Mouse (Mus musculus) hindbrain, embryonic 16.5 days (tissue): ENCODE data around the gene Kcnk3. TPM values are rescaled to one million over a fixed set of nuclear protein-coding genes. Genes with fewer than 3 reads are reported as not detected.

Source experiments
- ATAC-seq: fragments of 200-750 bp; cut with Nextera tagmentation; 2 replicates; pipeline ENCODE4 v1.8.0; 2017; ENCODE audit warnings: moderate TSS enrichment, moderate library complexity
- H3K27ac ChIP-seq: fragments of 300-500 bp; sonication (generic); 2 replicates; pipeline ENCODE4 v1.5.1; 2014; ENCODE audit warnings: low read depth, mild to moderate bottlenecking, control low read depth, low read length, moderate library complexity
- H3K27me3 ChIP-seq: fragments of 300-500 bp; sonication (generic); replicated peaks from 2 replicates; pipeline ENCODE4 v1.6.1; 2014; ENCODE audit warnings: low read length; ENCODE audit not compliant: control insufficient read depth, insufficient read depth
- H3K36me3 ChIP-seq: fragments of 300-500 bp; sonication (generic); 2 replicates; pipeline ENCODE4 v1.6.1; 2014; ENCODE audit warnings: mild to moderate bottlenecking, low read length, moderate library complexity, mixed read lengths; ENCODE audit not compliant: control insufficient read depth, insufficient read depth
- H3K4me1 ChIP-seq: fragments of 300-500 bp; sonication (generic); 2 replicates; pipeline ENCODE4 v1.6.1; 2014; ENCODE audit warnings: low read depth, low read length; ENCODE audit not compliant: control insufficient read depth, insufficient read depth
- H3K4me2 ChIP-seq: fragments of 300-500 bp; sonication (generic); 2 replicates; pipeline ENCODE4 v1.6.1; 2014; ENCODE audit warnings: mild to moderate bottlenecking, low read length, control low read depth, moderate library complexity
- H3K4me3 ChIP-seq: fragments of 300-500 bp; sonication (generic); 2 replicates; pipeline ENCODE4 v1.5.1; 2014; ENCODE audit warnings: mild to moderate bottlenecking, low read length, control low read depth, moderate library complexity
- H3K9ac ChIP-seq: fragments of 300-500 bp; sonication (generic); 2 replicates; pipeline ENCODE4 v1.6.1; 2014; ENCODE audit warnings: low read depth, mild to moderate bottlenecking, control low read depth, low read length, moderate library complexity
- H3K9me3 ChIP-seq: fragments of 300-500 bp; sonication (generic); 2 replicates; pipeline ENCODE4 v1.6.1; 2014; ENCODE audit warnings: mild to moderate bottlenecking, low read length, moderate library complexity; ENCODE audit not compliant: control insufficient read depth
- whole genome bisulfite sequencing: fragments of 180-500 bp; shearing (Covaris S2); extraction: QIAGEN DNeasy Blood & Tissue Kit; methylation state at CpG from one replicate; pipeline ENCODE4 v1.1.7; 2014; 5-methylcytosine and 5-hydroxymethylcytosine counted together
- polyA plus RNA-seq: library from polyadenylated mRNA; unstranded; fragments of >200 nt; fragmentation: Nextera tagmentation; extraction: Ambion mirVana; gene quantifications from 2 replicates; pipeline ENCODE4 v1.2.1, GENCODE M21; 2015

The Kcnk3 gene
- polyA plus RNA-seq, 1 experiment from 2014 or later, result 8.0 TPM

DNA sequence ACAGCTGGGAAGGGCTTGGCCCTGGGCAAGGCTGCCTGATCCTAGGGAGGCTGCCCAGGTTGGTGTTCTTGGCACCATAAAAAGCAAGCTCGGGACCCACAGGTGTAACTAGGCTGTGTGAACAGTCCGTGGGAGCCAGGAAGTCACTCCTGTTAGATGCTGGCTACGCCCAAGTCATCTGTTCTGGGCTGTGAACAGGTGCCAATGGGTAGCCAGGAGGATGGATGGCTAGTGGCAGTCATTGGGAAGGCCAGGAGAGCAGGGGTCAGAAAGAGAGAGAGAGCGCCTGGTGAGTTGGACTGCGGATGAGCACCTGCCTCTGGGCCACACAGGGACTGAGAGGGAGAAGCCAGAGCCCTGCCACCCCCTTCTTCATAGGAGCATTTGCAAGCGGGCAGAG is 17.7 kb downstream of the Kcnk3 start:
- Histone ChIP-seq H3K9ac (no peak overlapping the region), H3K36me3 (no peaks in the 10 kb centered on the region), H3K27ac (no peak overlapping the region), H3K9me3 (no peaks in the 10 kb centered on the region), H3K4me3 (no peak overlapping the region), H3K27me3 (no peaks in the 10 kb centered on the region), H3K4me1 (peaks cover 6% of the 10 kb centered on the region; the same call in 1 of the 2 replicates), H3K4me2 (no peak overlapping the region)
- ATAC-seq, result no peak
- WGBS, result 83% methylated on average over 6 of the region's 6 CpGs

GRCm38 (mm10) chr5:30606424-30607073 is 18.6 kb downstream of the Kcnk3 start:
- WGBS, result 58% methylated on average over 15 of the region's 16 CpGs
- H3K27ac ChIP-seq, result no peak overlapping the region; the same call in 1 of the 2 replicates

GRCm38 (mm10) chr5:30609094-30609493 is 21.1 kb downstream of the Kcnk3 start:
- whole genome bisulfite sequencing, result 93% methylated on average over 7 of the region's 7 CpGs
- Histone ChIP-seq H3K27ac (no peak overlapping the region), H3K9ac (no peak overlapping the region), H3K27me3 (no peaks in the 10 kb centered on the region), H3K4me3 (no peak overlapping the region), H3K9me3 (no peaks in the 10 kb centered on the region), H3K4me1 (peaks cover 7% of the 10 kb centered on the region; the same call in 1 of the 2 replicates), H3K4me2 (no peak overlapping the region), H3K36me3 (no peaks in the 10 kb centered on the region)
- ATAC-seq, result no peak

More at GRCm38 (mm10) chr5:30606424-30607073, 18.6 kb downstream of the Kcnk3 start:
- H3K4me3 ChIP-seq, result no peak overlapping the region
- peak; percentile 89 for ATAC-seq
- H3K4me1 ChIP-seq, result peaks cover 6% of the 10 kb centered on the region; the same call in 1 of the 2 replicates
- H3K27me3 ChIP-seq, result no peaks in the 10 kb centered on the region
- H3K9ac ChIP-seq, result no peak overlapping the region
- no peak overlapping the region for H3K4me2 ChIP-seq
- H3K36me3 ChIP-seq, result no peaks in the 10 kb centered on the region
- no peaks in the 10 kb centered on the region for H3K9me3 ChIP-seq

- 80% methylated on average over 8 of the region's 8 CpGs for WGBS
Measured at GRCm38 (mm10) chr5:30609918-30610645, 22.1 kb downstream of the Kcnk3 start.

GRCm38 (mm10) chr5:30611091-30611490 is 23.1 kb downstream of the Kcnk3 start:
- no peaks in the 10 kb centered on the region for H3K27me3 ChIP-seq
- H3K9me3 ChIP-seq, result no peaks in the 10 kb centered on the region
- H3K27ac ChIP-seq, result no peak overlapping the region
- peaks cover 7% of the 10 kb centered on the region; the same call in 1 of the 2 replicates for H3K4me1 ChIP-seq
- H3K9ac ChIP-seq, result no peak overlapping the region
- no peak for ATAC-seq
- H3K4me3 ChIP-seq, result no peak overlapping the region
- WGBS, result 85% methylated on average over 1 of the region's 1 CpGs
- H3K4me2 ChIP-seq, result no peak overlapping the region
- H3K36me3 ChIP-seq, result no peaks in the 10 kb centered on the region

More at GRCm38 (mm10) chr5:30609918-30610645, 22.1 kb downstream of the Kcnk3 start:
- Histone ChIP-seq H3K4me3 (no peak overlapping the region), H3K27me3 (no peaks in the 10 kb centered on the region), H3K27ac (no peak overlapping the region), H3K4me1 (peaks cover 11% of the 10 kb centered on the region; the same call in 1 of the 2 replicates), H3K36me3 (no peaks in the 10 kb centered on the region), H3K9ac (no peak overlapping the region), H3K9me3 (no peaks in the 10 kb centered on the region), H3K4me2 (no peak overlapping the region)
- no peak for ATAC-seq

DNA sequence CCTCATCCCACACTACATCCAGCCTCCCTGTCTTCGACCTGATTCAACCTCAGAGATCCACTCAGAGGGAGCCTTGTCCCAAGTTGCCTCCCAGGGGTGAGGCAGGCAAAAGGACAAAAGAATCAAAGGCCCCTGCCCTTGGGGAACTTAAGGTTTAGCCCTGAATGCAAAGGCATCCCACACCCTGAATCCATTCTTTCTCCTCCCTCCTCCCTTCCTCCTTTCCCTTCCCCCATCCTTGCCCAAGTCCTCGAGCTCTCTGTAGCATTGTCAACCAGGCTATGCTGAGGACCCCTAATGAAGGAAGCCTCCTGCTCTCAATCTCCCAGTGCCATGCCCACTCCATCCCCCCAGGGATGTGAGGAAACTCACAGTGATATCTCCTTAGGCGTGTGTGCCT is 23.7 kb downstream of the Kcnk3 start:
- no peak overlapping the region for H3K9ac ChIP-seq
- peaks cover 5% of the 10 kb centered on the region for H3K4me1 ChIP-seq
- 25% methylated on average over 3 of the region's 3 CpGs for WGBS
- no peak overlapping the region for H3K4me3 ChIP-seq
- H3K27ac ChIP-seq, result no peak overlapping the region
- H3K36me3 ChIP-seq, result no peaks in the 10 kb centered on the region
- no peaks in the 10 kb centered on the region for H3K9me3 ChIP-seq
- no peak overlapping the region for H3K4me2 ChIP-seq
- ATAC-seq, result no peak
- H3K27me3 ChIP-seq, result no peaks in the 10 kb centered on the region

GRCm38 (mm10) chr5:30612575-30612974 is 24.6 kb downstream of the Kcnk3 start:
- H3K27ac ChIP-seq, result no peak overlapping the region
- no peaks in the 10 kb centered on the region for H3K36me3 ChIP-seq
- 86% methylated on average over 4 of the region's 4 CpGs for WGBS
- no peaks in the 10 kb centered on the region for H3K27me3 ChIP-seq
- no peak overlapping the region for H3K4me2 ChIP-seq
- no peaks in the 10 kb centered on the region for H3K9me3 ChIP-seq
- no peak overlapping the region for H3K4me3 ChIP-seq
- H3K9ac ChIP-seq, result no peak overlapping the region
- no peak for ATAC-seq
- peaks cover 5% of the 10 kb centered on the region for H3K4me1 ChIP-seq

DNA sequence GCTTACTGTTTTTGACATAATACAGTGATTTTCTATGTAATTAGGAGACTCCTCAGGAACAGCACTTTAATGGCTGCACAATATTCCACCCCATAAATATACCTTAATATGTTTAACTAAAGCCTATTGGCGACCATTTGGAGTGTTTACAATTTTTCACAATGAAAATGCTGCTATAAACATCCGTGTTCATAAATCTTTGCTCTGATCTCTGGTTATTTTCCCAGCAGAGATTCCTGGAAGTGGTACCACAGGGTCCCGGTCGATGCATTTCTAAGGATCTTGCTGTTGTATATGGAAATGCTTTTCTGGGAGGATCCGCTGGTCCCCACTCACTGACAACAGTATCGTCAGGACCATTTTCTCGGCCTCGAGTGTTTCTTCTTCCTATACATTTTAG is 25.3 kb downstream of the Kcnk3 start:
- Histone ChIP-seq H3K4me2 (no peak overlapping the region), H3K27me3 (no peaks in the 10 kb centered on the region), H3K9me3 (no peaks in the 10 kb centered on the region), H3K36me3 (no peaks in the 10 kb centered on the region), H3K27ac (no peak overlapping the region), H3K4me1 (peaks cover 8% of the 10 kb centered on the region), H3K4me3 (no peak overlapping the region), H3K9ac (no peak overlapping the region)
- 81% methylated on average over 8 of the region's 8 CpGs for WGBS
- no peak for ATAC-seq

GRCm38 (mm10) chr5:30614221-30614620 is 26.3 kb downstream of the Kcnk3 start:
- Histone ChIP-seq H3K4me2 (no peak overlapping the region), H3K4me1 (peaks cover 8% of the 10 kb centered on the region), H3K4me3 (no peak overlapping the region), H3K27me3 (no peaks in the 10 kb centered on the region), H3K36me3 (no peaks in the 10 kb centered on the region), H3K9me3 (no peaks in the 10 kb centered on the region), H3K27ac (no peak overlapping the region), H3K9ac (no peak overlapping the region)
- ATAC-seq, result peak; percentile 40; the same call in 1 of the 2 replicates
- 33% methylated on average over 1 of the region's 1 CpGs for WGBS
